ENCODE assay signal across 20 mouse cellular contexts in genomic region chr6:68771507-68771906, GRCm38 (mm10).
A peak's percentile ranks its signal among the peaks of the same experiment; 100 is the strongest.
DNase-seq lines count a peak whose midpoint lies in the region.
"Had no signal": no experiment of that assay in that cellular context is flagged by ENCODE, and none has a peak within 500 bp of the region (broad histone marks: within the 10 kb centered on the region; RNA-seq: fewer than 3 reads in every experiment).

No protein-coding gene starts in this region.

- peak; percentile 11 for DNase-seq in layer of hippocampus, adult 11-12 months (ENCODE audit: low spot score)
- no peak for DNase-seq in layer of hippocampus, postnatal 14 days (ENCODE audit: low spot score in 2 of 2)
- DNase-seq in retina, embryonic 14.5 days (ENCODE audit: low spot score), result peak; percentile 7
- no peak for DNase-seq in retina, postnatal 1 day
- peak; percentile 1 for DNase-seq in ZHBTc4 (ENCODE audit: low read depth, low spot score)
- DNase-seq in ovary, adult 18-20 months (ENCODE audit: low spot score), result no peak
- DNase-seq in thymus, postnatal 14 days, result no peak
- DNase-seq: adrenal gland, postnatal 14 days; cerebellum, adult 18-20 months; cerebellum, postnatal 10 days; gastrocnemius, postnatal 10 days; heart, postnatal 10 days; kidney, adult 18-20 months; kidney, postnatal 4 days; liver; lung, adult 2 months; lung, postnatal 14 days; right cerebral cortex, postnatal 25 days; thymus, adult 2 months; thymus, postnatal 4 days had no signal

Comparison
In these comparisons a context has a peak if more than half of its experiments do, and no peak if none do; other contexts are left out.
1. DNase-seq: peak in layer of hippocampus, adult 11-12 months (single experiment), retina, embryonic 14.5 days (single experiment) and ZHBTc4 (single experiment); none in layer of hippocampus, postnatal 14 days (0 of 2), retina, postnatal 1 day (single experiment), ovary, adult 18-20 months (single experiment) and thymus, postnatal 14 days (single experiment).